Mouse (Mus musculus) adrenal gland, adult 18-20 months (tissue): ENCODE results near the gene Plbd2. TPM values are rescaled to one million over a fixed set of nuclear protein-coding genes. Genes with fewer than 3 reads are reported as not detected.
"Not testable (repeated sequence)": the region's sequence is repeated elsewhere in the genome, so short reads cannot be mapped to it uniquely, and the experiment has no call there.

ENCODE experiments used
- DNase-seq, 2 experiments: peaks; one replicate each; pipeline ENCODE4 v3.0.0; 2021 to 2022; ENCODE audit warnings: low spot score in 2 of 2
- total RNA-seq, 2 experiments: library from RNA; stranded (reverse); gene quantifications; 1 replicate in 1 of 2; 2 replicates in 1 of 2; pipeline ENCODE4 v1.2.3; 2021

Gene Plbd2
- total RNA-seq, 2 experiments from 2014 or later = 76.9 to 90.1 TPM

DNA sequence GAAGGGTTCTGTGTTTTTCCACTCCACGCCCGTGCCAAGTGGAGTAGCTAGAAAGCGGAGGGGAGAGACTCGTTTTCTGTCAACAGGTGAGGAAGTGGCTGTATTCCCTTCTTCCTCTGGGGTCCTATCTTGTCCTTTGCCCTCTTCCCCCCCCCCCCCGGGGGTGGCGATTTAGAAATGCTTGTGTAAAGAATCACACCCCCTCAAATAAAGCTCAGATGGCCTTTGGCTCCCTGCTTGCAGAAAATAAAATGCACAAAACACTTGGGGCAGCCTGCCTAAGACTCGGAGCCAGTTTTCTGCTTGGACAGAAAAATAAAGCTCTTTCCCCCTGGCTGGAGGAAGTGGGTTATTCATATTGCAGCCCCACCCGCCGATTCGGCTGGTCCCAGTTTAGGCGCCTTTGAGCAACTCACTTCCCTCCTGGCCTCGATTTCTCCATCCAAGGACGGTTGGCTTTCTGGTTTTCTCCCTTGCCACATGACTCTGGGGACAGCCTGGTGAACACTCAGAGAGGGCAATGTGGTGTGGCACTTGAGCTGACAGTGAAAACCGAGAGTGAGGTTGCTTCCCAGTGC lies 8.3 kb upstream of the Plbd2 start:
- no peak for DNase-seq

DNA sequence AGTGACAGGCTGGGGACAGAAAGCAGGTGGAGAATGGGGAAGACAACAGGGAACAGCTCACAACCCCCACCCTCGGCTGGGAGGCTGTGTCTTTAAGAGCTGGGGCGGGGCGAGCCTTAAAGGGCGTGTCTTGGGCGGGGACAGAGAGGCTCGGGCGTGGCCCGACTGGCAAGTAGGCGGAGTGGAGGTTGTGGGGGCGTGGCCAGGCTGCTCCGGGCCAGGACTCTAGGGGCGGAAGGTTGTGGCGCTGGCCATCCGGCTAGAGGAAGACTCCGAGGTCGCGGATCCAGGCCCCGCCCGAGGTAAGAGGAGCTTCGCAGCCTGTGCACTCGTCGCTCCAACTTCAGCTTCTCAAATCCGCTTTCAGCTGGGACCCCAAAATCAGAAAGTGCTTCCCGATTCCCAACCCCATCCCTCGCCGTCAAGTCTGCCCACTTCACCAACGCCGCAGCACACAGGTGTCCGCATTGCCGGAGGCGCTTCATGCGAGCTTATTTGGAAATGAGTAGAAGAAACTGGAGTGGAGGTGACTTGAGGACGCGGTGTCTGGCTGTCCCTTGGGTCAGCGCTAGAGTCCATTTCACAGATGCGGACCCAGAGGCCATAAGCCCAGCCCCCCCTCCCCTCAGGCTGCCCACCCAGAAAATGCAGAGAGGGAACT lies 7.7 kb upstream of the Plbd2 start, which contains the start of gene Slc8b1:
Gene Slc8b1 (plus strand): TSS at position 187 of the 661 bp plus-strand sequence.
- peak; percentile 97 for DNase-seq

DNA sequence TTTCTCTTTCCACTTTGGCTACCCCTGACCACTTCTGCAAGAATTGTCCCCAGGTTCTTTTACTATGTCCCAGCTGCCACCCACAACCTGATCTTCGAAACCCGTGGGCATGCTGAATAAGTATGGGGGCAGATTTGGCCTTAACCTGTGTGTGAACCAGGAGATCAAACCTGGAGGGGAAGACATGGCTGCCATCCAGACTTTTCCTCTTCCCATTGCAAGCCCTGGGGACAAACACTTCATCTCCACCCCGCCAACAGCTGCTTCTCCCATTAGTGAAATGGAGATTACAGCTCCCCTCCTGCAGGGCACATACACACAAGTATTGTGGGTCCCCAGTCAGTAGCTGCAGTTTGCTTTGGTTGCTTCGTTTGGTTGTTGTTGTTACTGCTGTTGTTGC lies 3.9 kb upstream of the Plbd2 start:
- DNase-seq = no peak

DNA sequence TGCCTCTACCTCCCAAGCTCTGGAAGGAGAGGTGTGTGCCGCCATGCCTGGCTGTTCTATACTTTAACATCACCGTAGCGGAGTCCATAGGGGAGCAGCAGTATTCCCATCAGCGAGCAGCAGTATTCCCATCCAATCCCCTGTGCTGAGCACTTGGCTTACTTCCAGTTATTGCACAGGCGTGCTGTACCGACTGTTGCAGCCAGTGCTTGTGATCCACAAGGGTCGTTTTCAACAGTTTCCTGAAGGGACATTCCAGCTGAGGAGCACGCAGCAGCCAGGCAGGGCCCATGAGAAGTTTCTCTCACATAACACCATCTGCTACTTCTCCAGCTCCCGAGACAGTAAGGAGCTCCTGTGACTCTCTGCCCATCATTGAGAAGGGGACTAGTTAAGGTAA lies 3.1 kb upstream of the Plbd2 start:
- DNase-seq = no peak

DNA sequence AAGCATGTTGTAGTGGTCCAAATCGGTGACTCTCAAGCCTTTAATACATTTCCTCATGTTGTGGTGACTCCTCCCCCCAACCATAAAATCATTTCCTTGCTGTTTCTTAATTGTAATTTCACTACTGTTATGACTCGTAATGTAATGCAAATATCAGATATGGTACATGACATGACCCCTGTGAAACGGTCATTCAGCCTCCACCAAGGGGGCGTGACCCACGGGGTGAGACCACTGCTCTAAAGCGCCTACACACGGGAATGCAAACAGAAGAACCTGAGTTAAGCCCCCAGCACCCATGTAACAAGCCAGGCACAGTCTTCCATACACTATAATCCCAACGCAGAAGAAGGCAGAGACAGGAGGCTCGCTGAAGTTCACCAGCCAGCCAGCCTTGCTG lies 2.4 kb upstream of the Plbd2 start:
- DNase-seq = no peak

DNA sequence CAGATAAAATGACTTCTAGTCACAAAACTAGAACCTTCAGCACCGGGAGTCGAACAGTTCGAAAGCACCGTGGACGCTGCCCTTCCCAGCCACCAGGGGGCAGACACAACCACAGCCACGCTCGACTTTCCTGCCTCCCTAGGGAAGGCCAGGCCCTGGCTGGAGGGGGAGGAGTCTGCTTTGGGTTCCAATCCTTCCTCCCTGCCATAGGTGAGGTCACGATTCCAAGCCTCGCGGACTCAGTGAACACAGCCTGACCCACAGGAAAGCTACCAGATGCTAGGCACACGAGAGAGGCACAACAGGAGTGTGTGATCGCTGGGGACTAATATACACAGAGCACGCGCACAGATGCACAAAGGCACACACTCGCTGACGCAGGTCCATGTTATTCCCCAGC lies 1.9 kb upstream of the Plbd2 start:
- DNase-seq = peak; percentile 81 to 87

DNA sequence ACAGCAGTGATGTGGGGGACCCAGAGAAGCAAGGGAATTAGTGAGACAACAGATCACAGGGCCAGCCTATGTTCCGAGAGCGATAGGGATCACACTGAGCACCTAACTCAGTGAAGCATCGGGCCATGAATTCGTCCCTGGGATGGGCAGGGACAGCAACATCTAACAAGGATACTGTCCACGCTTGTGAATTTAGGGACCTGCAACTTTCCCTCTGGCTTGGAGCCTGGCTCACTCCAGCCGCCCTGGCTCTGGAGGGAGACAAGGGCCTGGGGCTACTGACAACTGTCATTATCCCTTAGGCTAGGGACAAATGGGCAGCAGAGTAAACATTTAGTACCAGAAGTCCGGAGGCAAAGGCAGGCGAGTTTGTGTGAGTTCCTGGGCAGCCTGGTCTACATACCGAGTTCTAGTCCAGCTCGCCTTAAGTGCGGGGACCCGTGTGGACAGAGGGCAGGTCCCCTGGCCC lies 716 bp downstream of the Plbd2 start:
- DNase-seq = no peak

DNA sequence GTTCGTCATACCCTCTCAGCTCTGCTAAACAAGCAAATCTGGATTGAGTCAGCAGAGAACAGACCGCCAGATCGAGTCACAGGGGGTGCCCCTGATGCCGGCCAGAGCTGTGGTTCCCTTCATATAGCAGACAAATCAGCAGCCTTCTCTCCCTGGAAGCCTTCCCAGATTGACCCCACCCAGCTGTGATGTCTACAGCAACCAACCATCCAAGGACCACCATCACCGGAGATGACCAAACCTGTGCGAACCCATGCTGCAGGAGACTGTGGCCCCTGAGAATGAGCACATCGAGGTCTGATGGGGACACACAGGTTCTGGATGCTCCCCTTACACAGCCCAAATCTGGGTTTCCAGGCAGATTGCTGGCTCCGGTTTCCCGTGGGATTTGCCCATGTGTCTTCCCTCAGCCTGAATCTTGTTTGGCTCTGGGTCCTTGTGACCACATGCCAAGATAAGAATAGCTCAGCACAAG lies 1.2 kb downstream of the Plbd2 start:
- DNase-seq = no peak

DNA sequence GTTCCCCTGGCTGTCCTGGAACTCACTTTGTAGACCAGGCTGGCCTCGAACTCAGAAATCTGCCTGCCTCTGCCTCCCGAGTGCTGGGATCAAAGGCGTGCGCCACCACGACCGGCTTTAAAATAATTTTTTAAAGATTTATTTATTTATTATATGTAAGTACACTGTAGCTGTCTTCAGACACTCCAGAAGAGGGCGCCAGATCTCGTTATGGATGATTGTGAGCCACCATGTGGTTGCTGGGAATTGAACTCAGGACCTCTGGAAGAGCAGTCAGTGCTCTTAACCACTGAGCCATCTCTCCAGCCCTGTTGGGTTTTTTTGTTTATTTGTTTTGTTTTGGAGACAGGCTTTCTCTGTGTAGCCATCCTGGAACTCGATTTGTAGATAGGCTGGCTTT lies 2.8 kb downstream of the Plbd2 start:
- DNase-seq = not testable (repeated sequence)

DNA sequence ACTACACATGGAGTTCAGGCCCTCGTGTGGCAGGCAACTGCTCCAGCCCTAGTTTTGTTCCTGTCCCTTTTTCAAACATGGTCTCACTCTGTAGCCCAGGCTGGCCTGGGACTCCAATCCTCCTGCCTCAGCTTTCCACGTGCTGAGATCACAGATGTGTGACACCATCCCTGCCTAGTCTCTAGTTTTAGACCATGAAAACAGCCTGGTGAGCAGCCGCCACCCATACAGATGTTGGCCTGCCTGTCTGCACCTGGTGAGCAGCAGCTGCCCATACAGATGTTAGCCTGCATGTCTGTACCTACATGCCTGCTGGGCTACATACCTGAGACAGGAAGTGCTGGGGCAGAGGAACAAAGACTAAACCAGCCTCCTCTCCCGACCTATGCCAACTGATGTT lies 4.2 kb downstream of the Plbd2 start:
- no peak for DNase-seq

DNA sequence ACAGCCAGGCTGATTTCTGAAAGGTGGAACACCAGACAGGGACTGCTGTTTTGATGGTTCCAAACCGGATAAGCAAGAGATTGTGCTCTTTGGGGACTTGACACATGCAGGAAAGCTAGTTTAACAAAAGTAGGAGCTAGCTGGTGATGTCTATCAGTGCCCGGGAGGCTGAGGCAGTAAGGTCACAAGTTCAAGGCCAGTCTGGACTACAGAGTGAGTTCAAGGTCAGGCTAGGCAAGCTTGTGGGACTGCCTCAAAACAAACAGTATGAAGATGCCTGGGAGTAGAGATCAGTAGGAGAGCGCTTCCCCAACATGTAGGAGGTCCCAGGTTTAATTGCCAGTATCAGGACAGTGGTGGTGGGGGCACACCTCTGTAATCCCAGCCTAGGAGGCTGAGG lies 6.4 kb downstream of the Plbd2 start:
- DNase-seq = no peak

DNA sequence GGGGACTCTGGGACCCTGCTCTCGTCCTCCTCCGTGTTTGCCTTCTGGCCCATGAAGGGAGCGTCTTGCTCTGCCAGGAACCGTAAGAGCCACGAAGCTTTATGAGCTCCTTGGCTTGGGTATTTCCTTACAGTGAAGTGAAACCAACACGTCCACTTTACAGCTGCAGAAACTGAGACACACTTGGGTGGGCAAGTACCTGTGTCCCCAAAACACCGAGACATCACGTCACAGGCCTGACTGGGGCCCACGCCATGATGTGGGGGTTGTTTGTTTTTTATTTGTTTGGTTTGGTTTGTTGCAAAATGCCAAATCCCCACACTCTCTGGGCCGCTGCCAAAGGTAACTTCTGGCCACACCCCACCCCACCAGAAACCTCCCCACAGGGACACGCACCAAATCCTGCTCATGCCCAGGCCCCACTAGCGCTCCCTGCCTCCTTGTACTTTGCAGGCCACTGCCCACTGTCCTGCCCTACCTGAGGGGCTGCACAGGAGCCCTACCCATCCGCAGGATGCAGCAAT lies 7.7 kb downstream of the Plbd2 start:
- no peak for DNase-seq

DNA sequence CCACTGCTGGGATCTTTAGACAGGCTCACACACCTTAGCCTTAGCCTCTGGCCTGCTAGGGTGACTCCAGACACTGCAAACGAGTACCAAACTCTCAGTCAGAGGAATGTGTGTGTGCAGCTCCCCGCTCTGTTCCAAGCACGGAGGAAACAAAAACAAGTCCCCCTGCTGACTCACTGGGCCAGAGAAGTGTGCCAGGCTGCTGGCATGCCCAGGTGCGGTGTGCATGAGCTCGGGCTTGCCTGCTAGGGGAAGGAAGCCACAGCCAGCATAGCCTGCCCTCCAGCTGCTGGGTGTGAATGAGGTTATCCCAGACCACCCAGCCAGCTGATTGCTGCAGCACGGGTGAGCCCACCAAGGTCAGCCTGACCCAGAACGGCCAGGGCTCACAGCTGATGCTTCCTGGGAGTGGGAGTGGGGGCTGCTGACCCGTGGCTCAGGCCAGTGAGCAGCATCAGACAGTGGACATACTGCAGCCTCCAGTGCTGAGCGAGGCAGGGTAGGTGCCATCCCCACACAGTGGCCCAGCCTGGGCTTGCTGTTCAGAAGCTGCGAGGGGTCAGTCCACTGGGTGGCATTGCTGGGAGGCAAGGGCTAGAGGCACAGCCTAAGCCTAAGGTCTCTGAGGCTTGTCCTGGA lies 8.2 kb downstream of the Plbd2 start:
- no peak for DNase-seq

DNA sequence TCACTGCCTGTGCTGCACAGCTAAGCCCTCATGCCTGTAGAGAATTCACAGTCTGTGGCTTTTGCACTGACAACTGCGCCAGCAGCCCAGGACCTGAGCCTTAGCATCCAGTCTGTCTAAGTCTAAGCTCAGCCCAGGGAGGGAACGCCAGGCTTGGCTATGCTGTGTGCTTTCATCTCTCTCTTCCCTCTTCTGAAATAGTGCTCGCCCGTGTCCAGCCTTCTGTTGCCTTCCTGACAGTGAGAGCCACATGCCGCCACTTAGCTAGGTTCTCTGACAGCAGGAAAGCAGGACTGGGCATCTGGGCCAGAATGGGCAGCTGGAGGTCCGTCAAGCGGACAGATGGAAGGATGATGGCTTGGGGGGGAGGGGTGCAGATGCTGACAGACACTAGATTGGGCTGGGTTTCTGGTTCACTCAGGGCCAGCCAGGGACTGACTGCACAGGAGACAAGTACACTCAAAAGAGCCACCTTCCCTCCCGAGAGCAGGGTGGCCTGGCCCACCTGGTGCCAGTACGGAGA lies 9.5 kb downstream of the Plbd2 start:
- DNase-seq = no peak

DNA sequence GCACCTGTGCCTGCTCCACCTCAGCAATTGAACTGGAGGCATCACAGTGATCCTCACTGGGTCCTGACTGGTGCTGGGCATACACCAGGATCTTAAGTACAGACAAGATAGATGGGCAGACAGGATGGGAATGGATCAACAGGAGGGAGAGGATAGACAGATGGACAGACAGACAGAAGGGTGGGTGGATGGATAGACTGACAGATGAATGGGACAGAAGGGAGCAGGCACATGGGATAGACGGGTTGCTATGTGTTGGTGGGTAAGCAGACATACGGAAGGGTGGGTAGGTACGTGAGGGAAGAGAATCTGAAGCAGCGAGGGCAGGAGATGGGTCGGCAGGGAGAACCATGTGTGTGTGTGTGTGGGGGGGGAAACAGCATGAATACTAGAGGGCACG lies 10.0 kb downstream of the Plbd2 start:
- DNase-seq = no peak

DNA sequence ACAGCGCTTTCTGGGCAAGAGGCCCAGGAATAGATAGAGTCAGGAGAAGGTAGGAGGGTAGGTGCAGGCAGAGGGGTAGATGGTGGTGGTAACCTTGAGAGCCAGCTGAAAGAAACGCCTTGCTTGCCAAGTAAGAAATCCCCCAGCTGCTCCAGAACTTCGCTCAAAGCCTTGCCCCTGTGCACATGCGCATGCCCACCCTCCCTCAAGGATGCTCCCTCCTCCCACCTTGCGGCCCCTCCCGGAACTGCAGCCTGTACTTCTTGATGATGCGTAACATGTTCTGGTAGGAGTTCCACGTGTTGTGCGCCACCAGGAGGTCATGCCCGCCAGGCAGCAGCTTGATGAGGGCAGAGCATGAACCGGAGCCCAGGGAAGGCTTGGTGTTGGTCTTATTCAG lies 11.0 kb downstream of the Plbd2 start:
- no peak for DNase-seq

DNA sequence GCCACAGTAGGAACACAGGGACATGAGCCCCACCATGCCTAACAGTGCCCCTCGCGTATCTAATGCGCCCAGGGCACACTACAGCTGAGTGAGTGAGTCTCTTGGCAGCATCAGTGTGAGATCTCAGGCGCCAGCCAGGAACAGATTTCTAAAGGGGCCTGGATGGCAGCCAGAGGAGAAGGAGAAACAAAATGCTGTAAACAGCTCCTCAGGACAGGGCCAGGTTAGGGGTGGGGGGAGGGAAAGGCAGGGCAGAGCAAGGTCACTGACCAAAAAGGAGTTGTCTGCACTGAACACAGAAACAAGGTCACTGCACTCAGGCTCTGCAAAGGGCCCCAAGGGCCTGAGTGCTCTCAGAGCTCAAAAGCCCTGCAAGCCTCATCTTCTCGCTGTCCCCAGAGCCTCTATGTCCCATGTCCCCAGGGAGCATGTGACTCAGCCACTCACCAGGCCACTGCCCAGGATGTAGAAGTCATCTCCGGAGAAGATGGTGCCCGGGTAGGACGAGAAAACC lies 12.7 kb downstream of the Plbd2 start:
- no peak for DNase-seq

DNA sequence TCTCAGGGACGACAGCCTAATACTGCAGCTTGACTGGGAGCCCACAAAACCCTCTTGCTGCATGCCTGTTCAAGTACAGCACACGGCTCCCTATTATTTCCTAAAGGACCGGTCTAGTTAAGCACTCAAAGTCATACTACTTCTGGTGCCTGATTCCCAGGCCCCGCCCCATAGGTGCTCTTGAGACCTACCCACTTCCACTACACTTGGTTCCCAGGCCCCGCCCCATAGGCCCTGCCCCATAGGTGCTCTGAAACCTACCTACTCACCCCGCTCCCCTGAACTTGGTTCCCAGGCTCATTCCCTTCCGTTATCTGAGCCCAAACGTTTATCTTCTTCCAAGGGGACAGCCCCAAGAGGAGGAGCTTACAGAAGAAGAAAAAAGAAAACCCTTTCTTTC lies 15.6 kb downstream of the Plbd2 start:
- DNase-seq = no peak

DNA sequence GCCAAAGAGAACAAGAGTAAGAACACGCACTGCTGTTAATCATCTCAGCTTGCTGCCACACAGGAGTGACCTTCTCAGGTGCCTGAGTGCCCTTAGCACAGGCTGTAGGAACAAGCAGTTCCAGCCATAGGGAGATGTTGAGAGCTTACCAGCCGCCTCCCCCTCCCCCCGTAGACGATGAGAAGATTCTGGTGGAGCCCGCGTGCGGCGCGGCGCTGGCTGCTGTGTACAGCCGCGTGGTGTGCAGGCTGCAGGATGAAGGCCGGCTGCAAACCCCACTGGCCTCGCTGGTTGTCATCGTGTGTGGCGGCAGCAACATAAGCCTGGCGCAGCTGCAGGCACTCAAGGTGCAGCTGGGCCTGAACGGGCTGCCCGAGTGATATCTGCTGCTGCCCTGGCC lies 20.0 kb downstream of the Plbd2 start:
- DNase-seq = no peak

DNA sequence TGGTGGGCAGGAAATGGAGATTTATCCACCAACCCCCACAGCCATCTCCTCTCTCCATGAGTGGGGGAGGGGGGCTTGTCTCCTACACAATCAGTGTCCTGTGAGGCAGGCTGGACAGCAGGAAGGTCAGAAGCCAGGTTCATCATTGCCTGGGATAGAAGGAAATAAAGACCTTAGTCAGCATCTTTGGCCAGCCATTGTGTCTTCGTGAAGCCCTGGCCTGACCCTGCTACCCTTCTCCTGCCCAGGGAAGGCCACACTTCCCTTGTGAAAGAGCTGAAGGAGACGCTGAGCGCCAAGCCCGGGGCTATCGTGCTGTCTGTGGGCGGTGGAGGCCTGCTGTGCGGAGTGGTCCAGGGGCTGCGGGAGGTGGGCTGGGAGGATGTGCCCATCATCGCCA lies 22.2 kb downstream of the Plbd2 start:
- DNase-seq = no peak

DNA sequence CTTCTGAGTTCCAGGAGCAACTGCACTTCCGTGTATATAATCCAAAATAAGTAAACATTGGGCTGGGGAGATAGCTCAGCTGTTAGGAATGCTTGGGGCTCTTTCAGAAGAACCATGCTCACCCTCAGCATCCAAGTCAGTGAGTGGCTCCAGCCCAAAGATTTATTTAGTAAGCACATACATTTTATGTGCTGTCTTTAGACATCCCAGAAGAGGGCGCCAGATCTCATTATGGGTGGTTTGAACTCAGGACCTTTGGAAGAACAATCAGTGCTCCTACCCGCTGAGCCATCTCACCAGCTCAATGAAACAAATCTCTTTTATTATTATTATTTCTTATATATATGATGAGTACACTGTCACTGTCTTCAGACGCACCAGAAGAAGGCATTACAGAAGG lies 23.9 kb downstream of the Plbd2 start:
- DNase-seq = no peak

DNA sequence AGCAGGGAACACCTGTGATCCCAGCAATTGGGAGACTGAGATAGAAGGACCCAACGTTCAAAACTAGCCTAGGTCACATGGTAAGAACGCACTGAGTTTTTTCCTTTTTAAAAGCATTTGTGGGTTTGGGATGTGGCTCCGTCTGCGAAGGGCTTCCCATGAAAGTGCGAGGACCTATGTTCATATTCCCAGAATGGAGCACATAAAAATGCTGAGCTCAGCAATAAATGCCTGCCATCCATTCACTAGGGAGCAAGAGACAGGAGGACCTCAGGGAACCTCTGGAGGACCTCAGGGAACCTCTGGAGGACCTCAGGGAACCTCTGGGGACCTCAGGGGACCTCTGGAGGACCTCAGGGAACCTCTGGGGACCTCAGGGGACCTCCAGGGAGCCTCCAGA lies 25.4 kb downstream of the Plbd2 start:
- no peak for DNase-seq
